Comparison of ENCODE assay signal across 23 mouse cellular contexts in the genomic region with DNA sequence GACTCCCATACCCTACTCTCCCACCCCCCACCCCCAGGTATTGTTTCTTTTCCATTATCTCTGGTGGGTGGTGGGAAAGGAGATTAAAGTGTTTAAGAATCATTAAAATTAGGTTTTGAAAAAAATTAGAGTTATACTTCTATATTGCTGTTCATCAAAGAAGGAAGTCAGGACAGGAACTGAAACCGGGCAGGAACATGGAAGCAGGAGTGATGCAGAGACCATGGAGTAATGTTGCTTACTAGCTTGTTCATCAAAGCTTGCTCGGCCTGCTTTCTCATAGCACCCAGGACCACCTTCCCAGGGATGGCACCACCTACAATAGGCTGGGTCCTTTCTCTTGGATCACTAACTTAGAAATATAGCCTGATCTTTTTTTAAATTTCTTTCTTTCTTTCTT.
"Had no signal": no experiment of that assay in that cellular context is flagged by ENCODE, and none has a peak within 500 bp of the region (broad histone marks: within the 10 kb centered on the region; RNA-seq: fewer than 3 reads in every experiment).

No protein-coding gene starts in this region.

- H3K27ac ChIP-seq: heart, embryonic 10.5 days; hindbrain, embryonic 10.5 days; hindbrain, embryonic 12.5 days; hindbrain, embryonic 14.5 days; hindbrain, postnatal 0 days; layer of hippocampus, adult 2 months; left cerebral cortex, adult 2 months; limb, embryonic 10.5 days; limb, embryonic 12.5 days had no signal

- H3K27me3 ChIP-seq: heart, embryonic 12.5 days; hindbrain, embryonic 12.5 days; limb, embryonic 12.5 days had no signal

- H3K9me3 ChIP-seq: heart, embryonic 10.5 days; heart, embryonic 12.5 days; hindbrain, embryonic 10.5 days; hindbrain, embryonic 12.5 days; limb, embryonic 10.5 days; limb, embryonic 12.5 days had no signal

- DNase-seq: forebrain, postnatal 0 days; gastrocnemius, postnatal 14 days; gastrocnemius, postnatal 36 days; heart, adult 18-20 months; heart, postnatal 10 days; heart, postnatal 4 days; kidney, adult 18-20 months; kidney, adult 8-10 months; kidney, postnatal 10 days; kidney, postnatal 25 days; kidney, postnatal 4 days; liver had no signal

- H3K9ac ChIP-seq: forebrain, postnatal 0 days; heart, embryonic 12.5 days; hindbrain, embryonic 12.5 days; hindbrain, embryonic 14.5 days; limb, embryonic 12.5 days had no signal

- H3K36me3 ChIP-seq: heart, embryonic 10.5 days; heart, embryonic 12.5 days; hindbrain, embryonic 10.5 days; hindbrain, embryonic 12.5 days; limb, embryonic 10.5 days; limb, embryonic 12.5 days had no signal

- H3K4me1 ChIP-seq: heart, embryonic 10.5 days; heart, embryonic 12.5 days; hindbrain, embryonic 10.5 days; hindbrain, embryonic 12.5 days; limb, embryonic 12.5 days had no signal

- ATAC-seq: forebrain, postnatal 0 days; hindbrain, postnatal 0 days; intestine, embryonic 16.5 days had no signal

- H3K4me3 ChIP-seq: heart, embryonic 10.5 days; heart, embryonic 12.5 days; hindbrain, embryonic 10.5 days; hindbrain, embryonic 12.5 days; layer of hippocampus, adult 2 months; left cerebral cortex, adult 2 months; limb, embryonic 10.5 days; limb, embryonic 12.5 days had no signal

- H3K4me2 ChIP-seq: heart, embryonic 12.5 days; hindbrain, embryonic 12.5 days; hindbrain, embryonic 14.5 days; limb, embryonic 12.5 days had no signal
